Mouse (Mus musculus): ENCODE data around the gene Nxn.

Nxn gene

DNA sequence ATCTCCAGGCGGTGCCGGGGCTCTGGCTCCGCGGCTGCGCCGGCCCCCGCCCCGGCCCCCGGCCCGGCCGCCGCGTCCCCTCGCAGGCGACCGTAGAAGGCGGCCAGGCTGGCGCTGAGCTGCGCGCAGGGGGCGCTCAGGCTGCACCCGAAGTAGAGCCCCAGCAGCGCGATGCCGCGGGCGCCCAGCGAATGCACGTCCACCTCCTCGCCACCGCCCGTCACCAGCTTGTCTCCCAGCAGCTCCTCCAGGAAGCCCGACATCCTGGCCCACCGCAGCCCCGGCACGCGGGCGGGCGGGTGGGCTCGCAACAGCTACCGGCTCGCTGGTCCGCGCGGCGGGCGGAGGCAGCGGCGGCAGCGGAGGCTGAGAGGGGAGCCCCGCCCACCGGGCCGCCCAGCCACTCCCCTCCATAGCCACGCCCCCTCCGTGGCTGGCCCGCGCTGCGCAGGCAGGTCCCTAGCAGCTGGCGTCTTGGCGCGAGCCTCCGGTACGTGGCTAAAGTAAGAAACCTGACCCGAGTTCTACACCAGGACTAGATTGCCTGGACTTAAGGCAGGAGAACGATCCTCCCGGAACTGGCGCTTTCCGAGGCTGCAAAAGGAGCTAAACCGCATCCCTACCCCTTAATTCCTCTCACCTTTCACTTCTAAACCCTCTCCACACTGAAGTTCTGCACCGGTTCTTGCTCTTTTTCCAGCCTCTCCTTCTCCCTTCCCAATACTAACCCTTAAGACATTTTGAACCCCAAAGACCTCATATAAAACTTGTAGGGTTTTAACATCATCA lies at the start of gene Nxn:
Nxn (minus strand) TSS at position 343 of the 789 bp plus-strand sequence.
- peak; percentile 63 to 83 for DNase-seq (ENCODE audit: low read depth in 1 of 2, low spot score in 2 of 2)

DNA sequence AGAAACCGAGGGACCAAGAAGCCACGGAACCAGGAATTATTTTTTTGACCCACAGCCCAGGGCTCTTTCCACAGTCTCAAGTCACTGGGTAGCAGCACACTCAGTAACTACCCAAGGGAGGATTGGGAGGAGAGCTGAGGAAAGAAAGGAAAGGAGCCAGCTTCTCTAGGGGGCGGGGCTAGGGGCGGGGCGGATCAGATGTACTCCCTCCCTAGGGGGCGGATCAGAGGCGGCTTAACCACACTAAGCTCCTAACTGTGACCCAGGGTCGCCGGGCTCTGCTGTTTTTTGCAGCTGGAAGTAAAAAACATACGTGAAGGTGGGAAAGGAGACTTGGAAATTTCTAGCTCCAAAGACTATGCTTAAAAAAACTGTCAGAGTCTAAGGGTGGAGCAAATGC lies 47.3 kb upstream of the Nxn start:
- DNase-seq (ENCODE audit: low read depth in 1 of 2, low spot score in 2 of 2): no peak

DNA sequence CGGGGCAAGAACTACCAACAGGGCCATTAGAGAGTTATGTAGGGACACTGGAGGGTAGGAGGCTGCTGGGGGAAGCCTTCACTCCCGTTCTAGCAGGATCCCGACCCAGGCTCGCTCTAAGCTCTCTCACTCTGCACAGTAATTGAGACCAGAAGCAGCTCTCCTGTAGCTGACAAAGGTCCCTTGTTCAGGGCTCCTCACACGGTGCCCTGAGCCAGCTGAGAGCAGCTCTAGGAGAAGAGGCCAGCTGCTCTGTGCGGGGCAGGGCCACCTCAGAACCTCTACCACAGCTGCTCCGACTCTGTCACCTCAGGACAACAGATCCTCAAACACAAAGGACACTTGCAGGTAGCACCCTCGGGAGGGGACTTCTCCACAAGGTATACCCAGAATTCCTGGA lies 46.5 kb upstream of the Nxn start:
- DNase-seq (ENCODE audit: low read depth in 1 of 2, low spot score in 2 of 2): no peak

DNA sequence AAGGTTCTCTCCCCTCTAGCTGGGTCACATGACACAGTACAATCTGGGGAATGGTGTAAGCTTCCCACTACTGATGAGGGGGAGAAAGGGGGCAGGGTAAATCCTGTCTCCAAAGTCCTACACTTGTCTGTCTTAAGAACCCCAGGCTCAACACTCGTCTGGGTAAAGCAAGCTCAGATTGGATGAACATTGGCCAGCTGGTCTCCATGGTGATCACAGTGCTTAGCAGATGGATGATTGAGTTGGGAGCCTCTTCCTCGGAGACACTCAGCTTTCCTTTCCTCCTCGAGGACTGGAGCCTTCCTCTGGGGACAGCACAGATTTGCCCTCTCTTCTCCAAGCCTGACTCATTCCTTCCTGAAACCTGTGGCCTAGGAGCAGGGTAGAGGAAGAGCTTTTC lies 40.7 kb upstream of the Nxn start:
- DNase-seq (ENCODE audit: low read depth in 1 of 2, low spot score in 2 of 2): no peak

DNA sequence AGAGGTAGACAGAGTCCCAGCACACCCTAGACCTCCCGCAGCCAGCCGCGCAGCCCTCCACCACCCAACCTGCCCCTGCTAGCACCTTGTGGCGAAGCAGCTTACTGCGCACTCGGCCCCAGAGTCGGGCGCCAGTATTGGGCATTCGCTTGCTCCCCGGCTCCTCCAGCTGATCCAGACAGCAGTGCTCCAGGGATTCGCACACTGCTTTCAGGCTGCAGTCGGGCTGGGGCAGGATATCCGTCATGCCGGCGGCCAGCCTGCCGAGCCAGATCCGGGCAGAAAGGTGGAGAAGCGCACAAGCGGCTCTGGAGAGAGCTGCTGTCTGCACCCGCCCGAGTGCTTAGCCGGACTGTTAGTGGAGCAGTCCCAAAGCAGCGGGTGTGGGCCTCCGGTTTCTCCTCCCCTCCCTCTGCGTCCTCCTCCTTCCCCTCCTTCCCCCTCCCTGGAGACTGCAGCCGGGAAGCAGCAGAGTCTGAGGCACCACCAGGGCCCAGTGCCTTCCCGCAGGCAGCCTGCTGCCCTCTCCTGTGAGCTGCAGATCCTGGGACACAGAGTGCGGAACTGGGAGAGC lies 38.0 kb upstream of the Nxn start:
- DNase-seq (ENCODE audit: low read depth in 1 of 2, low spot score in 2 of 2): no peak

DNA sequence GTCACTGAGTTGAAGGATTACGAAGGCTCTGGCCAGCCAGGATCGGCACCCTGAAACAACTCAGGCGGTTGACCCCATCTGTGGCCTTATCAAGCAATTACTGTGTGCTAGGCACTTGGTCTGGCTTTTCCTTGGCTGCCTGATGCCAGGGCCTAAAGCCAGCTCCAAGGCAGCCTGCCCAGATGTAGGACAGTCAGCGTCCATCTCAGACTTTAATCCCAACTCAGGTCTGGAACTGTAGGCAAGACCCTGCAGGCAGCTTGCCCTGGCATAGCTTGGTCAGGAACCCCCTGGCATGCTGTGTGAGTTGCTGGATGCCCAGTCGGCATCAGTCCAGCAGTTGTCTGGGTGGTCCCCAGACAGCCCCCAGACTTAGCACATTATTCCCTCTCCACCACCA lies 37.1 kb upstream of the Nxn start:
- no peak for DNase-seq (ENCODE audit: low read depth in 1 of 2, low spot score in 2 of 2)

DNA sequence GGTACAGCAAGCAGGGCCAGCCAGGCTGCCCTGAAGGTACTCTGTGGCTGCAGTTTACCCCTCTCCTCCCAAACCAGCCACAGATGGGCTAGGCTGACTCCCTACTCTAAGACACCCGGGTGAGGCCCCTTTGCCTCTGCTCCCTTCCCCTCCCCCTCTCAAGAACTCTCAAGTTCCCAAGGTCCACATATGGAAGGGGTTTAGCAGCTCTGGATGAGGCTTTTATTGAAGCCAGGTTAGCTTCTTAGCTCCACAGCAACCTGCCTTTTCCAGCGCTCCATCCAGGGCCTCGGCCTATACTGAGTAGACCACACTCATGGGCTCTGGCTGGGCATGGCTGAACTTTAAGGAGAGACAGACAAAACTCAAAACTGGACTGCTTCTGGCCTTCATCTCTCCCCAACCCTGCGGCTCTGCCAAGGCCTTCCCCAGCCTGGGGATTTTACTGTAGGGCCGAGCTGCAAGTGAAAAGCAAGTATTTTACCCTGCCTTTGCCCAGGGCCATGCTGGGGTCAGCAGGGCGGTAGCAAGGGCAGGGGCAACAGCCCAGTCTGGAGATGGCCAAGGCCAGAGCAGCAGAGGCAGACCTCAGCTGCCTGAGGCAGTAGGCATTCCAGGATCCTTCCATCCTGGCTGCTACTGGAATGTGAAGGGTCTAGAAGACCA lies 31.2 kb upstream of the Nxn start:
- no peak for DNase-seq (ENCODE audit: low read depth in 1 of 2, low spot score in 2 of 2)

DNA sequence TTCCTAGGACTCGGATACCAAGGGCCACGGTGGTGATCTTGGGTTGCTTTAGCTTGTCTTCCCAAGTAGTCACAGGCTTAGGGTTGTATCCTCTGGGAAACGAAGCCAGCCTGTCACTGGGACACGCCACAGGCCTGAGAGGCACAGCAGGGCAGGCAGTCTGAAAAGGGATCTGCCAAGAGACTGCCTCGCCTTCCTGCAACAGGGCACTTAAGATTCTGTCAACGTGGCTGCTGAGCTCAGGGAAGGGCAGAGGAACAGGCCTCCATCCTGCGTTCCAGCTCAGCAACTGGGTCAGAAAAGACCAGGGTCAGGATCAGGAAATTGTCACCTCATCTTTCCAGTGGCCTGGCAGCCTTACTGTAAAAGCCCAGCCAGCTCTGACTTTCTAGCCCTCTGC lies 30.6 kb upstream of the Nxn start:
- DNase-seq (ENCODE audit: low read depth in 1 of 2, low spot score in 2 of 2): no peak

DNA sequence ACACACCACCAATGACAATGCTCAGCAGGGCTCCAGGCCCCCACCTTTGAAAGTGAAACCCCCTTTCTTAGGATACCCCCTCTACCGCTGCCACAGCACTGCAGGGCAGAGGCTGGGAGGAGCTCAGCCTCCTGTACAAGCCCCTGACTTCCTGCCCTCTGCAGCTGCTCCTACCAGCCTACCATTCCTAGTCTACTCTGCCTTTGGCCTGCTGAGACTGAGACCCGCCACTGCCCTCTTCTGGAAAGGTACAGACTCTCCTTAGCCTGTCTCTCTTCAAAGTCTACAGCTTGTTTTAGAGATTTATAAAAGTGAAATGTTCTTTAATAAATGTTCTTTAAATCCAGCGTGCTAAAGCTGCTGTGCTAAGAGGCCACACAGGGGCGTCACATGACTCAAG lies 30.1 kb upstream of the Nxn start:
- DNase-seq (ENCODE audit: low read depth in 1 of 2, low spot score in 2 of 2): no peak

DNA sequence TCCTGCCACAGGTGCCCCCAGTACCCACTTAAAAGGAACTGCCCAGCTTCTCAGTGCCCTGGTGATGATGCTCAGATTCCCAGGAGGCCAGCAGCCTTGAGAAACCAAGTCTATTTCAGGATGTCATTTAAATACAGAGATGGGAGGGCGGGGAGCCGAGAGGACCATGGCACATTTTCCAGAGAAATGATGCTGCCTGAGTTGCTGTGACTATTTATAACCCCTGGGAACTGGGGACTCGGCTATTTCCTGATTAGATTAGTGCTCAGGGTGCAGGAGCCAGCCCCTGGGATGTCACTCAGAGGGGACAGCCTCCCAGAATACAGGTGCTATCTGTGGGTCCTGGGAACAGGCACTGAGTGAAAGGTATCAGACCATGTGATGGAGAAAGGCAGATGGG lies 28.8 kb upstream of the Nxn start:
- no peak for DNase-seq (ENCODE audit: low read depth in 1 of 2, low spot score in 2 of 2)

DNA sequence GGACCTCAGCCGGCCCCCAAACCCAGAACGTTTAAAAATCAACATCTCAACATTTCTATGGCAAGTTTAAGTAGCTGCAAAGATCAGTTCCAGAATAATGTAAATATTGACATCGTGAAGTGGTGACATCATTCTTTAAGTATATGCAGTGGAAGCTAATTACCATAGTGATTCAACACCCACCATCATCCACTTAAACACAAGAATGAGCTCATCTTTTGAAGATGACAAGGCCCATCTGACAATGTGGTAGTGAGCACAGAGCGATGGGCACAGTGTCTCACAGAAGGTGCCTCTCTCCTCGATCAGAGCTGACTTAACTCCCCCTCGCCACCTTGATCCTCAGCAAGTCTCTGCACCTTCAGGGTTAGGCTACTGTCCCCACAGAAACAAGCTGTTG lies 26.8 kb upstream of the Nxn start:
- DNase-seq (ENCODE audit: low read depth in 1 of 2, low spot score in 2 of 2): no peak

DNA sequence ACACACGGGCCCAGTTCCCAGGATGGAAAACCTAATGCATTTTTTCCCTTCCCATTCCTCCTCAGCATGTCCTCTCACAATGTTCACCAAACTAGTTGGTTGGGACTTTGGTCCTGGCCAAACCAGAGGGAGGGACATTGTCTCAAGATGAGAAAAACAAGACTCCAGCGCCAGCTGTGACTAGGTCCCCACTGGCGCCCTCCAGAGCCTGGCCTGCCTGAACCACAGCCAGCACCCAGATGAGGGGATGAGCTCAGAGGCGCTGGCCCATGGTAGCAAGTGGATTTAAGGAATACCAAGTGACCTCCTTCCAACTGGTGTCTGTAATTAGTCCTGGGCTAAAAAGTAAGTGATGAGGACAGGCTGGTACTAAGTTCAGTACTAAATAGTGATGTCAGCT lies 22.0 kb upstream of the Nxn start:
- no peak for DNase-seq (ENCODE audit: low read depth in 1 of 2, low spot score in 2 of 2)

DNA sequence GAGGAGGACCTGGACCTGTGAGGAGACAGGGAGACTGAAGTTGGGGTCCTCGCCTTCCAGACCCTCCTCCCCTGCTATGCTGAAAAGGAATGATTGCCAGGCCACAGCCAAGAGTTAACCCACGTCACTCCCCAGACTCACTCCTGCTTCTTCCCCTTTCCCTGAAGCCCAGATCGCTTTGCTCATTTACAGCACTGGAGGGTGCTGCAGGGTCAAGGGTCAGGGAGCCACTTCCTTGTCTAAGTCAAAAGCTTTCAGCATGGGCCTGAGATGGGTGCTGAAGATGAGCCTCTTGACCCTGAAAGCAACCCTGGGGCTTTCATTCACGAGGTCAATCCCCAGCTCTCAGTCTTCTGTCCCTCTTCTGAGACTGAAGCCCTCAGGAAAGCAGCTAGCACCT lies 20.2 kb upstream of the Nxn start:
- peak; percentile 23 to 28 for DNase-seq (ENCODE audit: low read depth in 1 of 2, low spot score in 2 of 2)

DNA sequence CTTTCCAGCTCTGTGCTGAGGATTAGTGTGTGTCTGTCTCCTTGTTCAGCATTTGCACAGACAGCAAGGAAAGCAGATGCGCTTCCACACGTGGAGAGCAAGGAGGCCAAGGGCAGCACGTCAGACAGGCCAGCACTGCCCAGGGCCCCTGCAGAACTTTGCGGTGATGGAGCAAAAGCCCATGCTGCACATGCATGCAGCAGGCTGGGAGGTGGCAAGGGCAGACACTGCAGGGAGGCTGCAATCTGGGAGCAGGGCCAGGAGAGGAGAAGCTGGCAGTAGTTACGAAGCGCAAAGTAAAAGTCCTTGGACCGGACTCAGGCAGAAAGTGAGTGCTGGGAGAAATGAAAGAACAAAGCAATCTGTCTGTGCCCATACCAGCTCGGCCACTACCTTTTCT lies 19.5 kb upstream of the Nxn start:
- DNase-seq (ENCODE audit: low read depth in 1 of 2, low spot score in 2 of 2): no peak

DNA sequence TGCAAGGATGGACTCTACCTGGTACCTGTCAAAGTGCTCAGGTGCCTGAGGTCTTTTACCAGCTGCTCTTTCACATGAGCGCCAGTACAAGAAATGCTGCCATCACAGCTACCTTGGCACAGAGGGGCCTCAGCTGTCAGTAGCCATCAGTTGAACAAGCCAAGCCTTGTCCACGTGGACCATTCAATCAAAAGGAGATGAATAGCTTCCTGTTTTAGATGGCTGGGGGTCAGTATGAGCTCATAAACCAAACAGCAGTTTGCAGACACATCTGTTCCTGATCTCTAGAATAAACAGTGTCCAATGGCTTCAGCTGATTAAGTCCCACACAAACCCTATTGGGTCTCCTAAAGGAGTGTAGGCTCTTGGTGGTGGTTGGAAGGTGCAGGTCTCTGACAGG lies 17.0 kb upstream of the Nxn start:
- no peak for DNase-seq (ENCODE audit: low read depth in 1 of 2, low spot score in 2 of 2)

DNA sequence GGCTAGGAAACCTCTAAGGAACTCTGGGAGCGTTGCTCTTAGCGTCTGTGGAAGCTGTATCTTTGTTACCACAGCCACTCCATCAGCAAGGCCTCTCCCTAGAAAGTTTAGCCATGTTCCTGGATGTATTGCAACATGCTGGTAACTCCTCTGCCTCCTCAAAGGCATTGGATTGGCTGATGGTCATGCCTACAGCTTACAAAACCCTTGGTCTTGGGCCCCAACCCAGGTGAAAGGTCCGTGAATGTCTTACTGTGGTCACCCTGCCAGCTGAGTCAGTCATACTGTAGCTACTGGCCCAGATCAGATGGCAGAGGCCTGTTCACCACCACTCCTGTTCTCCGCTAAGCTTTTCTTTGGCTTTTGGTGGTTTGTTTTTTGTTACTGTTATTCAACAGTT lies 16.1 kb upstream of the Nxn start:
- DNase-seq (ENCODE audit: low read depth in 1 of 2, low spot score in 2 of 2): no peak

DNA sequence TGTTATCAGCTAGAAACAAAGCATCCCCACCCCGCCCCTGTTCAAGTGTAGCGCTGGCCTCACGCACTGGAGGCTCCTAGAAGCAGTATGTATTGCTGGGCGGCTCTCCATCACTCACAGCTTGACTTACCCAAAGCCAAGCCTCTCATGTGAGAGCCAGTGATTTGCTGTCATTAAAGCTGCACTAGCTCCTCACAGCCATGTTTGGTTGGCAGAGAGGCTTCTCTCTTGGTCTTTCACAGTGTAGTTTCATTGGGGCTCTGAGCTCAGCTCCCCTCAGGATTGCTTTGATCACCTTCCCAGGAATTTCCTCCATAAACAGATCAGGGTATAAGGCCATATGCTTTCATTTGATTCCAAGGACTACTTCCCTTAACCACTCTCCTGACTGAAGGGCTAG lies 14.3 kb upstream of the Nxn start:
- no peak for DNase-seq (ENCODE audit: low read depth in 1 of 2, low spot score in 2 of 2)

DNA sequence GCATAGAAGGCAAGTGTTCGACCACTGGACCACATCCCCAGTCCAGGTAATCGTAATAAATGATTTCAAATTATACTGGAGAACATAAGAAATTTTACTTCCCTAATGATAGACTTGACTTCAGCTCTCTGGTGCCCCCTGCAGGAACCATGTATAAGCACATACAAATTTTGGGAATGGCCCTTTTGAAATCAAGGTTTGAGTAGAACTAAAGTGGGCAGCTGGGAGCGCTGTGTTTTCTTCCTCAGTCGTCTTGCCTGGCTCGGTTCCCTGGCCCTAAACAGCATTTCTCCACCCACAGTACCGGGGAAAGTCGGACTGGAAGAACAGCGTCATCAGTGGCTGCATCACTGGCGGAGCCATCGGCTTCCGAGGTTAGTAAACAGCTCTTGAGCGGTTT lies 11.9 kb upstream of the Nxn start:
- peak; percentile 18 to 25 for DNase-seq (ENCODE audit: low read depth in 1 of 2, low spot score in 2 of 2)

DNA sequence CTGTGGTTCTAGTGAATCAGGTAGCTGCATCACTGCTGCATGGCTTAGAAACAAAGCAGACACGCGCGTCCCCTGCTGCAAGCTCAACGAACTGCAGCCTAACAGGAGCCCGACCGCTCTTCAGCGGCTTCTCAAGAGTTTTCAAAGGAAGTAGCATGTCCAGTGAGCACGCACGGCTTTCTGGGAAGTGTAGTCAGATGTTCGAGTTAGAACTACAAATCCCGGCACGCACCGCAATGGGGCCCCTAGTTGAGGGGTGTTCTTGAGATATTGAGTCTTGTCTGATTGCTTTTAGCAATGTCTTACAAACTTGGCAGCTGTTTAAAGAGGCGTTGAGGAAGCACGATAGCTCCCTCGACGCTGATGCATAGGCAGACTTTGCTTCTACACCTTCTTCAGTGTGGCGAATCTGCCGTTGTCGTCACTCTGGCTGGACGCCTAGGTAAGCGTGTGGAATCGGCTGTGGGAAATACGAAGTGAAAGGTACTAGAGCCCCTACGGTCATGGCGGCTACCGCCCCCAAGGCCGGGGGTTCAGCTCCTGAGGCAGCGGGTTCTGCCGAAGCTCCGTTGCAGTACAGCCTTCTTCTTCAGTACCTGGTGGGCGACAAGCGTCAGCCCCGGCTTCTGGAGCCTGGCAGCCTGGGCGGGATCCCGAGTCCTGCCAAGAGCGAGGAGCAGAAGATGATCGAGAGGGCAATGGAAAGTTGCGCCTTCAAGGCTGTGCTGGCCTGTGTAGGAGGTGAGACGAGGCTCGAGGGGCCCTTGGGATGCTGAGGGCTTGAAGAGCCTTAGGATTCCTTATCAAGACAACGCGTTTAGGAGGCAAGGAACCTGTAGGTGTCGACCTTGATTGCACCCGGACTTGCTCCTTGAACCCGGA lies 8.0 kb upstream of the Nxn start, which contains the start of gene Timm22:
Timm22 (plus strand) TSS at position 251 of the 882 bp plus-strand sequence.
- DNase-seq (ENCODE audit: low read depth in 1 of 2, low spot score in 2 of 2): peak; percentile 90 to 93

DNA sequence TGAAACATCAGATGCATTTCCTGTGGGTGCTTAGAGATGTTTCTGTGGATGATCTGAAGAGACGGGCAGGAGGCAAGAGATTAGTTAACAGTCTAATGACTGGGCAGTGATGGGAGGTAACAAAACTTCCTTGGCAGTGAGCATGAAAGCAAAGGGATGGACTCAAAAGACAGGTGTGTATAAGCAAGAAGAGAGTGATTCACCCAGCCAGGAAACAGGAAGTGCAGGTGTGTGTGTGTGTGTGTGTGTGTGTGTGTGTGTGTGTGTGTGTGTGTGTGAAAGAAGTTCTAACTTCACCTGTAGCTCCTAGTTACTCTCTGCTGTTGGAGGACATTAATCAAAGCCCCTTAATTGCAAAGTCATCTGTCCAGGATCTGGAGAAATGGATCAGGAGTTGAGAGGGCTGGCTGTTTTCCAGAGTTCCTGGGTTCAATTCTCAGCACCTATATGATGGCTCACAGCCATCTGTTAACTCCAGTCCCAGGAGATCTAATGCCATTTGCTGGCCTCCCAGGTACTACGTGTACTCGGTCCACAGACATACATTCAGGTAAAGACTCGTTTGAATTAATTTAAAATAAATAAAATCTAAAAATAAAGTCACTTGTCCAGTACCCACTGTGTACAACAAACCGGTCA lies 6.8 kb upstream of the Nxn start:
- DNase-seq (ENCODE audit: low read depth in 1 of 2, low spot score in 2 of 2): no peak

DNA sequence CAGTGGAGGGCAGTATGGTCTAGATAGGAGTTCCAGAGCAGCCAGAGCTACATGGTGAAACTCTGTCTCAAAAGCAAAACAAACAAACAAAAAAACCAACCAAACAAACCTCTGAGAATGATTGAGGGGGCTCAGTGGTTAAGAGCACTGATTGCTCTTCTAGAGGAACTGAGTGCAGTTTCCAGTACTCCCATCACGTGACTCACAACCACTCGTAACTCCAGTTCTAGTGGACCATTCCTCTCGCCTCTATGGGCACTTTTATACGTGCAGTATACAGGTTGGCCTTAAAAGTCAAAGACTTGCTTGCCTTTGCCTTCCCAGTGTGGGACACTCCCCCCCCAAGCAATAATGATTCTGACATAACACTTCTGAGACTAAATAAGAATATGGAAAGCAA lies 6.2 kb upstream of the Nxn start:
- no peak for DNase-seq (ENCODE audit: low read depth in 1 of 2, low spot score in 2 of 2)
